Mouse (Mus musculus): Measurements from ENCODE around the gene Pde10a. TPM values are rescaled to one million over a fixed set of nuclear protein-coding genes. Genes with fewer than 3 reads are reported as not detected.

The Pde10a gene
- total RNA-seq, 2 experiments from 2014 or later: 20.6 to 62.1 TPM

DNA sequence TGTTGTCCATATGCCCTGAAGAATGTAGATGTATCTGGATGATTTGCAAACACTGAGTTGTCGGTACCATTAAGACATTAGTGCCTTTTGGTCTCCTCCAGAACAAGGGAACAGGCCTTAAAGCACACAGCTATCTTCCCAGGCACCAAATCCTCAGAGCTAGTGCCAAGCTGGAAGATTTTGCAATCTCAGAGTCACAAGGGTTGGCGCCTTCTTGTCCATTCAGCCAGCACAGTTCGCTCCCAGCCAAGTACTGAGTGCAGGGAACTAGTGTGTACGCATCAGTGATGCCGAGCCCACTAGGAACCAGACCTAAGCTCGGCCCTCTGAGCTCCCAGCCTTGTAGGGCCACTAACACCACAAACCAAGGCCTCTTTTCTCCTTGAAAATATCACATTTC, 440.0 kb downstream of the Pde10a start:
- no peak for DNase-seq

DNA sequence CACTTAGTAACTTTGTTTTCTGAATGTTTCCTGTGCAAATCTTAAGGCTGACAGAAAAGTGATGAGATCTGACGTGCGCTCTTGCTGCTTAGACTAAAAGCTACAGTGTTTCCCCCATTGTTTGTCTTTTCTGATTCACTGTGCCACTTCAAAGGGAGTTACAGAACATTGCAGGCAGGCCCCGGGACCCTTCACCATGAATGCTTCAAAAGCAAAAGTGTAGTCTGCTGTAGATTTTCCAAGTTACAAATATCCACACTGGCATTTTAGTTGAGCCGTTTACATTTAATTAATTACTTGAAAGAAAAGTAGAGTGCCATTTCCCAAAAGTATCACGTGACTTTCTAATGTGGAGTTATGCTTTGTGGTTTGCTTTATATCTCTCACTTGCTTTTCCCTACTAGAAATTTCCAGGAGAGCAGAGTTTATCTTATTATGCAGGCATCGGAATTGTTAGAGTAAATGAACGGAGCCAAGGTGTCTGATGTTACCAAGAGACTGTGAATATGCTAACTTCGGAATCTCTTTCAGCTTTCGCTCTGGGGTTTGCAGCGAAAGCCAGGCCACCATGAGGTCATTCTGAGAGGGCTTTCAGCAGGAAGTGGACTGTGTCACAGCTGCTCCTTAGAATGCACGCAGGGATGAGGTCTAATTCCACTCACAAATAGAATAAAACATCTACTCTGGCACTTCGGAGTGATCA, 447.1 kb downstream of the Pde10a start:
- DNase-seq: no peak

DNA sequence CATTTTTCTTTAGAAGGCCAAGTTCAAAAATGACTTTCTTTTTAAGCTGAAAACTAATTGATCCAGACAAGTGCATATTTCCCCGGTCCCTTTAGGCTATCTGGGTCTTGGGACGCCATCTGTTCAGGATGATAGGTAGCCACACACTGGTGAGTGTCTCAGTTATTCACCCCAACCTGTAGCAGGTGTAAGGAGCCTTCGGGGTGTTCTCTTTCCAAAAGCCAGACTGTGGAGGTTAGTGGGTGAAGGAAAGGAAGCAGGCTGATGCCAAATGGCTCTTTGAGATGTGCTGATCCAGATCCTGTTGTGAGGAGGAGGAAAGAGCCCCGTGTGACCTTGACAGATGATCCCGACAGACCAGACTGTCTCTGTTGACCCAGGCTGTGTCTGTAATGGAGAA, 448.2 kb downstream of the Pde10a start:
- DNase-seq: no peak

DNA sequence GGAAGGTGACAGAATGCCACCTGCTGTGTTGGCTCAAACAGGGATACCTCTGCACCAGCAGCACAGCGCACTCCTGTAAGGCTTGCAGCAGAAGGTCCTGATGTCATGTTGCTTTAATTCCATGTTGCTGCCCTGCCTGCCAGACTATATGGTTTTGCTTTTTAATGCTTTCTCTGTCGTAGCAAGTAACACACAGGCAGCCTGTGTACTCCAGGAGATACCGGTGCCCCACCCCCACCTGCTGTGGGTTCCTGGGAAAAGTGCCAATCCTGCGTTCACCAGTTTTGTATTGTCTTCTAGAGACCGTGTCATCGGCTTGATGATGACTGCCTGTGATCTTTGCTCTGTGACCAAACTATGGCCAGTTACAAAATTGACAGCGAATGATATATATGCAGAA, 449.3 kb downstream of the Pde10a start:
- no peak for DNase-seq

DNA sequence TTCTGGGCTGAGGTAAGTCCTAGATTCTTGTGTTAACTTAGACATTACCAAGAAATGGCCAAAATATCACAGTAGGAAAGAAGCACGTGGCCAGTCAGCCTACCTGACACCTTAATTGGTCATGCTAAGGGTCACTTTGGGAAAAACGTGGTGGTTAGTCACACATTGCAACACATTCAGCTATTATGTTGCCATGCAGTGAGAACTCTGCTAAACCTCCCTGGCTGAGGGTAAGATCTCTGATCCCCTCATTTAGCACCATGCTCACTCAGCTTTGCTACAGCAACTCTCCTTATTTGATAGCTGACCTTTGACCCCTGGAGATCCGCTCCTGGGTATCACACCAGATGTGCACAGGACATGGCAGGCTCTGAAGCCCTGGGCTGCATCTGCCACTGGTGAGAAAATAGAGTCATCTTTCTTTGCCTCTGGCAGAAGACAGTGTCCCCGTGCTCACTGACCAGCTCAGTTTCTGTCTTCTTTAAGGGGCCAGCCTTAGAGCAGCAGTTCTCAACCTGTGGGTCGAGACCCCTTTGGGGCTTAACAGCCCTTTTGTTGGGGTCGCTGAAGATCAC, 449.7 kb downstream of the Pde10a start:
- DNase-seq: no peak

DNA sequence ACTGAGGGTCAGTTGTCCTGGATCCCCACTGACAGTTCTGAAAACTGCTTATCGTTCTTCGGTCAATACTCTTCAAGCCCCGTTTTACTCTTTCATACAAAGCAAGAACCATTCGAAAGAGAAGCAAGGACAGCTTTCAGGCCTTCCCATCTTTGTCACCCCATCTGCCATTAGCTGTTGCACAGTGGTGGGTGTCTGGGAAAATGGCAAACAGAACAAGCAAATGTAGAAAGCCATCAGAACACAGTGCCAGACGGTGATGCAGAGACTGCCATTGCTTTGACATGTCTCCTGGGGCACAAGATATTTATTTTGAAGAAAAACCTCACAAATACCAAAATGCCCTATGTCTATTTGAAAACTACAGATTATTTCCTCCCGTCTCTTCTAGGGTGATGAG, 451.6 kb downstream of the Pde10a start:
- no peak for DNase-seq

DNA sequence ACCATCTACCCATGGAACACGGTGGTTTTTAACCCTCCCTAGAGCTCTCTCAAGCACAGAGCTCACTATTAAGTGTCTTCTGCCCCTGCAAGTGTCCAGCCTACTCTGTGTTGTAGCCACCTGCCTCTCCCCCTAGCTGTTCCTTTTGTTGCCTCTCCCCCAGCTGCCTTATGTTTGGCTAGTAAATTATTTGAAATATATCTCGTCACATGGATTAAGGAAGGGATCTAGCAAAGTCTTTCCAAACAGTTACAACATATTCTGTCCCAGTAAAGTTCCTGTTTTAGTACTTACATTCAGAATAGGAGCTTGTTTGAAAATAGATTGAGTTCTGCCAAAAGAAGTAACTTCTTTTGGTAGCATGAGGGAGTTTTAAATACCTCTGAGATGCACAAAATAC, 452.1 kb downstream of the Pde10a start:
- DNase-seq: no peak

DNA sequence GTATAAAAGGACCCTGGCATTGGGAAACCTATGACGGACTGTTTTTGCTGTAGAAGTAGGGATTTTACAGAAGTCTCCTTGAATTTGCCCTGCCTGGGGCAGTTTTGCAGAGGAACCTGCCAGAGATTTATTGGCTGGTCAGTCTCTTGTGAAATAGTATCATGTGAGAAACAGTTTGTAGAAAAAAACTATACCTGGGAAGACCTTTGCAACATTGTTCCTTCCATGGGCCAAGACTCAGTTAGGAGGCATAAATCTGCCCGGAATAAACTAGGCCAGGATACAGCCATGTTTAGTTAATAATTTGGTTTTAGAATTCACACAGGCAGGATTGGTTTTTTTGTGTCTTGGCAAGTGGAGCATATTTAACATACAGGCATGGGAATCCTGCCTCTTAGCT, 458.4 kb downstream of the Pde10a start:
- DNase-seq: no peak

DNA sequence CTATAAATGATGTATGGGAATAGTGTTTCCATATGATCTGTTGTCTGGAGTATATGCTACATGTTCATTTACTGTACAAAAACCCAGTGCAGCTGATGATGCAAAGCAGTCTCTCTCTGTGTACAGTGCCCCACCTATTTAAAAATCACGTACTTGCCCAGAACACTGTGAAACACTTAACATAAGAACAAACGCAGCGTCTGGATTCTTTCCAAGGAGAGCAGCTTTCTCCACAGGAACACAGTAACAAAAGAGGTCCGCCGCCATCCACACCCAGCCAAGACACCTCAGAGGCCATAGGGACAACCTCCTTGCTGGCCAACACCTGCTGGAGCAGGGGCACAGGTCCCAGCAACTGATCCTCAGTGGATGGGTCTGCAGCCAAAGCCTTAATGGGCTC, 460.5 kb downstream of the Pde10a start:
- DNase-seq: no peak

DNA sequence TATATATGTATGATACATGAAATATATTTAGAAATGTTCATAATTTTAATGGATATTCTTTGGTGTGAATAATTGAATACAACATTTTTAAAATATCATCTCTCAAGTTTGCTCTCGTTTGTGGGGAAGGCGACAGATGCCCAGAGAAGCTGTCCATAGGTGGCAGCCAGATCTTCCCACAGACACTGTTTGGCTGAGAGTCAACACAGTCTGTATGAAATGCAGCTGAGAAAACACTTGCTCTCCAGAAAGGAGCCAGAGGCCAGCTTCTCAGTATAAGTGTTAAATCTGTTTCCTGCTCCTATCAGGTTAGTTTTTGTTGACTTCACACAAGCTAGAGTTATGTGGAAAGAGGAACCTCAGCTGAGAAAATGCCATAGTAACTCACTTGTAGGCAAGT, 461.4 kb downstream of the Pde10a start:
- no peak for DNase-seq

DNA sequence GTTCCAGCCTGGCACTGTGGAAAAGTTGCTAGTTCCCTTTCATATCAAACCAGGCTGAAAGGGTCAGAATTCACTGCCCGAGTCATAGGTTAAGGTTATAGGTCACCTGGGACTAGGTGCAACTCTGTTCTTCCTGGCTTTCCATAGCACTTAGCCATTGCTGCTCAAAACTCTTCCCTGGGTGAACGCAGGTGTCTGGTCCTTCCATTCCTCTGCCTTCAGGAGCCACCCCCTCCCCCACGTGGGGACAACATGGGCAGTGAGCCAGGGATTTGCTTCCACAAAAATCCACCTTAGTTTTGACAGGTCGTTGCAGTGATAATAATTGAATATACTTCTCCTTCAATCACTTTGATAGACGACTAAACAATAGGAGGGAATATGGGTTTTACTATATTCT, 462.2 kb downstream of the Pde10a start:
- peak in 1 of 2 experiments; percentile 12 for DNase-seq

DNA sequence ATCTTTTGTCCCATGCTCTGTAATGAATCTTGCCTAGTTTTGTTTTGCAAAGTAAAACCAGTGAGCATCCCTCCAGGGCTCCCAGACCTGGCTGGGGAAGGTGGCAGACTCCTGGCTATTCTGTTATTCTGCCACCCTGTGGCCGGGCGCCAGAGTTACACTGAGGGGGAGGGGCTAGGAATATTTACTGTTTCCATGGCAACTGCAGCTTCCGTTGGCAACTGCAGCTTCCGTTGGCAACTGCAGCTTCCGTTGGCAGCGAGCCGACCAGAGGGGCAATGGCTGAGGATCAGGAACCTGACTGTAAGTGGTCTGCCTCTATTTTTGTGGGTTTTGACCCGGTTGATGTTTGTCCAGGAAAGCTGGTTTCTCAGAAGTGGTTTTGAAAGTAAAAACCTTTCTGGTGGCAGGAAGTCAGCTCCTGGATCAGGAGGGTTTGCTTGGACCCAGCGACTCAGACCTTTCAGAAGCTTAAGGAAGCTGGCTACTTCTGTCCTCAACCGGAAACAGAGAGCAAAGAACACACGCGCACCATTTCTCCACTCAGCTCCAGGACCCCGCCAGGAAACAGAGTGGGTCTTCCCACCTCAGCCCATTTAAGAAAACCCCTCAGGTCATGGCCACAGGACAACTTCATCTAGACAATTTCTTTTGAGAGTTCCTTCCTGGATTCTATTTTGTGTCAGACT, 463.1 kb downstream of the Pde10a start, which contains the start of gene 1700010I14Rik:
TSS of gene 1700010I14Rik (plus strand) at position 215 of the 689 bp plus-strand sequence.
- DNase-seq: peak; percentile 90 to 93

DNA sequence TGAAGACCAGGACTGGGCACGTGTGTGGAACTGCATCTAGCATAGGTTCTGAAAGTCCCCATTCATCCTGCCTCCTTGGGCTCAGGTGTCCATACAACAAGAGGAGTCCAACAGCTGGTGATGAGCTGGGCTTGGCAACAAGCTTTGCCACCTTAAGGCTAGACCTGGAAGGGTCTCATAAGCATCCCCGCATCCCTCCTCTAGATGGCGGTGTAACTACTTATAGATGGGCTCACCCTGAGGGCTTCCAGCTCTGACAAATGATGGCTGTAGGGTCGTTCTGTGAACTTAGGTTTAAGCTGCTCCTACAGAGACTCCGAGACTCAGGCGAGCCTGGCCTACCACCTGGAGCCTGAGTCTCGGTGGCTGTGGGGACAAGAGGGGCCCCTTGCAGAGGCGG, 466.0 kb downstream of the Pde10a start:
- peak in 1 of 2 experiments; percentile 22 for DNase-seq

DNA sequence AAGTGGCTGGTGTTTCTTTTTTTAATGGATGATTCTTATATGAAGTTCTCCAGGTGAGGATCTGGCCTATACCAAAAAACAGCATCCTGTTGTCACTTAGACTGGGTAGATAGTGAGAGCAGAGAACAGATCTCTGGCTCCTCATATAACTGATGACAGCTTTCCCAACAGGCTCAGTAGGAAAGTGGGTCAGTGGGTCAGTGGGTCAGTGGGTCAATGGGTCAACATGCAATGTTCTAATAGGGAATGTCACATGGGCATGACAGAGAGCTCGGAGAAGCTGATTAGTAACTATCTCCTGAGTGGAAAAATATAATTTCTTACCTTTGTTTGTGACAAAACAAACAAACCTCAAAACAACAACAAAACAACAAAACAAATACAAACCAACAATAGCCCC, 470.2 kb downstream of the Pde10a start:
- peak; percentile 28 to 33 for DNase-seq

DNA sequence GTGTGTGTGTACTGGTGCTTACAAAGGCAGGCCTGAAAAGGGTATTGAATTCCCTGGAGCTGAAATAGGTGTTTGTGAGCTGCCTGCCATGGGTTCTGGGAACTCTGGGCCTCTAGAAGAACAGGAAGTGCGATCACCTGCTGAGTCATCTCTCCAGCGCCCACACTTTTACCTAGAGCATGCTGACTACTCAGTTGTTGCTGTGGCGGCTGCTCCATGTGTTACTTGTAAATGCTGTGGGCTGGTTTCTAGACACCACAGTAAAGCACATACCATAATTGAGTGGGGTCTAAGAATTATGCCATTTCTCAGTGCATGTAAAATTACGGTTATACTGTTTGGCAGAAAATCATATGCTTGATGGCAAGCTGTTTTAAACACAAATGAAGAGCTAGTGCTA, 477.3 kb downstream of the Pde10a start:
- DNase-seq: no peak

DNA sequence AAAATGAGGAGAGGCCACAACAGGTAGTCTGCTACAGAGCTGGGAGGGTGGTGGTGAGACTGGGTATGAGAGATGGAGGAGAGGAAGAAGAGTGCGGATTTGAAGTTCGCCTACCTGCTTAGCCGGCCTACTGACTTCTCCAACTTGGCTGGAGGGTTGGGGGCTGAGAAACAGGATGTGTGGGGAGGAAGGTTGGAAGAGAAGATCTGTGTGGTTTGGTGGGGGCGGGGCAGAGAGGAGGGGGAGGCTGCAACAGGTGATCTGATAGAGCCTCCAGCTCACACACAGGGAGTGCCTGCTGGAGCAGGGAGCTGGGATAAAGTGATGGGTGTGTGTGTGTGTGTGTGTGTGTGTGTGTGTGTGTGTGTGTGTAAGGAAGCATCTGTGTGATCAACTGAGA, 479.3 kb downstream of the Pde10a start:
- no peak for DNase-seq

DNA sequence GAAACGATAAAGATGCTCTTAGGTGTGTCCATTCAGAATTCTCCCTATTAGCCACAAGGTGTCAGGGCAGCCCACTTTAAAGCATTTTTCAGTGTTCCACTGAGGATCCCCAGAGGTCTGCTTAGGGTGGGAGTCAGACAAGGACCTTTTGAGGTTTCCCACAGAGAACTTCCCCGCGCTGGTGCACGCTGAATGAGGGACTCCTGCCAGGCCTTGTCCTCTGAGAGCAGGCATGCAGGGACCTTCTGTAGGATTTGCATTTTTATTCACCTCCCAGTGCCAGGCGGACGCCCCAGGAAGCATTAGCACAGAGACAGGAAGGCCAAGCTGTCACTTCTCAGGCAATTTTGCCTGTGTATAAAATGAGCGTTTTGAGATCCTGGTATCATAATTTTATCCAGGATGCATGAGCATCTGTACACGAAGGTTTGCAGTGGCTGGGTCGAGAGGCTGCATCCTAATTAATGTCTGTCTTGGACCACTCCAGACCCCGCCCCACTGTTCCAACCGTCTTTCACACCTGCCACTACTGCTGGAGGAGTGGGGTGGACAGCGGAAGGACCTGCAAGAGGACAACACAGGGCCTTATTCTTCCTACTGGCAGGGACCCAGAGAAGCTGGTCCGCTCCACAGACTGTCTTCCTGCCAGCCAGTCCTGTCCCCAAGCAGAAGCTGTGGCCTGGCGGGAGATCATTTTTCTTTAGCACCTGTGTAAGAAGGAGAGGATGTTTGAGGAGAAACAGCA, 498.2 kb downstream of the Pde10a start:
- no peak for DNase-seq

DNA sequence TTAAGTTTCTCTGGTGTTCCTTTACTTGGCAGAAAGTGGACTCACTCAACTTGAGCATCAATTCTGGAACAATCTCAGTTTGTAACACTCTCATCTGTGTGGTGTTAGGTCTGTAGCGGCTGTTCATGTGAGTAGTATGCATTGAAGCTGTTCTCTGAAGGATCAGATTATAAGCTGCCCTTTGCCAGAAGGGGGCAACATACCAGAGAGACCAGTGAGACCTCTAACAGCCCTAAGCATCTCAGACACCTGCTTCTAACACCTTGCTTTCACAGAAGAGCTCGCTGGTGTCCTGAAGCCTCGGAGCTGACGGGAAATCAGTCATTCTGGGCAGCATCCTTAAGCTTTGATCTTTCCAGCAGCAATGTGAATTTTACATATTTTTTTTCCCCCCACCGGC, 505.0 kb downstream of the Pde10a start:
- DNase-seq: no peak

DNA sequence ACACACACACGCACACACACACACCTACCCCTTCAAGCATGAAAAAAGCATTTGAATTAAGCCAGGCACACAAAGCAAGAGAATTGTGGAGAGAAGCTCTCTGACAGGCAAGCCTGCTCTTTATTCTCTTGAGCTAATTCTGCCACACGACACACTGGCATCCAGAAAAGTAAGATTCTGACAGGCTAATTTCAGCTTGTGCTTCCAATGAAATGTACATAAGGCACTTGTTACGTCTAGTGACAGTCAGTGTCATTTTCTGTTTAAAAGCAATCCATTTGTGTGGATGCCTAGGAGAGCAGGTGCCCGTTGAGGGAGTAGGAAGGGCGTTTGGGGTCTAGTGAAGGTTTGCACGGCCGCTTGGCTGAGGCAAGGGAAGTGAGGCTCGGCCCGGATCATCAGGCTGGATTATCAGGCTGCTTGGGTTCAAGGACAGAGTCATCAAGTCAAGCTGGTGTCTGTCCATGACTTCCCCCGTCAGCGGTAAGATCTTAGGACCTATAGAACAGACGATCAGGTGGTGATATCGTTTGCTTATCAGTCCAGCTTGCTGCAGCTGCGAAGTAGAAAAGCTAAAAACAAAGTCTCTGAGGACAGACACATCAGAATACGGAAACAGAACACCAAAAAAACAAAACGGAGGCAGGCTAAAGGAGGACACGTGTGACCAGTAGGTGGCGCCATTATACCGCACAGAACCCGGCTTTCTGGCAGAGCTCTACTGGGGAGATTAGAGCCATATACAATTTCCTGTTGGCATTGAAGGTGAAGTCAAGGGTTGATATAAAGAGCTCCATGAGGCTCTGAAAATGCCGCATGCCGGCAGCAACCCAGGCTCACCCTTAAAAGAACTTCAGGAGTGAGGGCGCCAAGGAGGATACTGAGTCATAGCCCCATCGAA, 506.3 kb downstream of the Pde10a start:
- peak; percentile 77 to 82 for DNase-seq

DNA sequence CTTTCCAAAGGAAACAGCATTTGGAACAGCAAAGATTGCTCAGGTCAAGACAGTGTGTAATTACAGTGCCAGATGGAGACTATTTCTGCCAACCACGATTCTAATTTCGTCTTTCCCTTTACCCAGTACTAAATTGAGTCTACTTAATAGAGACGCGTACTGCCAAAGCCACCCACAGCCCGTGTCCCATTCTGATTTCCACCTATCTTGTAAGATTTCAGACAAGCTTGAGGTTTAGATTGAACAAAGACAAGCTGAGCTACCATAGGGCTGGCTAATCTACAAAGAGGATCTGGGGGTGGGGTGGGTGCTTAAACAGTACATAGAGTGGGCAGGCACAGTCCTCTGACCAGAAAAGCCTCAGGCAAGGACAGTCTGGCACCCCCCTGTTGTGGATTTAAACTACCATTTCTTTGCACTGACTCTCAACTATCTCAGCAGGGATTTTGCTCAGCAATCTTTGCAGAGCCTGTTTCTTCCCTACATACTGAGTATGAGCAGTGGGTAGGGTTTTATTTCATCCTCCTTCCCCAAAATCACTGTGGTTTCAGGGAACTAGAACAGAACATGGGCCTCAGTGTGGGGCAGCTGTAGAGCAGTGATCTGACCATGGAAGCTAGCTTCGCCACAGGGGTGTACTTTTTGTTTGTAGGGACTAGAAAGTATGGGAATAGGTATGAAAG, 507.3 kb downstream of the Pde10a start:
- no peak for DNase-seq

DNA sequence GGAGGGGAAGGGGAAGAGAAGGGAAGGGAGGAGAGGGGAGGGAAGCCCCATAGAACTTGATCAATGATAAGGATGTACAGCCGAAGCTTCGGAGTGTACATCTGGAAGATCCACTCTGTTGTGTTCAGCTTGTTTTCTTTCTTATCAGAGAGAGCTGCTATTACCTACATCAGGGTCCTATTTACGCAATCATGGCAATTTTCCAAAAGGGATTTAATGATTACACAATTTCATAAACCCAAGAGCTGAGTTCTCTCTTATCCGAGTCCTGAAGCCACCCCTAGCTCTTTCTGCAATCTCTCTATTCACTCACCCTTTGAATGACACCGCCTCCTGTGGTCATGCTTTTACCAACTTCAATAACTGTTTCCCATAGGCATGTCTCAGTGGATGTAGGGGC, 508.3 kb downstream of the Pde10a start:
- no peak for DNase-seq

All from adrenal gland, postnatal 36 days (tissue).